Mouse (Mus musculus) megakaryocyte, embryonic 14.5 days (primary cell): ENCODE data around the gene Nono.

ENCODE experiments used
- FLI1 ChIP-seq: IDR thresholded peaks from 2 replicates; pipeline ENCODE4 v1.6.1; 2012; ENCODE audit warnings: low read length, inconsistent platforms, mixed read lengths
- GATA1 ChIP-seq: IDR thresholded peaks from 3 replicates; pipeline ENCODE4 v1.6.1; 2012; ENCODE audit warnings: mixed read lengths, low read length, inconsistent platforms, borderline replicate concordance

GRCm38 (mm10) chrX:101420700-101421095 is 8.4 kb upstream of the Nono start, which contains the start of gene Zmym3:
- no peak for TF ChIP-seq FLI1
- no peak for TF ChIP-seq GATA1
